Mouse (Mus musculus): ENCODE data around the gene Zbtb1.
A peak's percentile ranks its signal among the peaks of the same experiment; 100 is the strongest.

GRCm38 (mm10) chr12:76341080-76341479 lies 29.0 kb upstream of the Zbtb1 start:
- TF ChIP-seq CTCF (IDR thresholded peaks at IDR 0.05; ENCODE audit: borderline replicate concordance, extremely low read depth, insufficient read depth, insufficient read length) (peak; percentile 61; the same call in 1 of the 2 replicates), POLR2A (IDR thresholded peaks at IDR 0.05; ENCODE audit: borderline replicate concordance, extremely low read depth, insufficient read depth, insufficient read length, poor library complexity, severe bottlenecking) (no peak)

All from brain, embryonic 14.5 days (tissue).